Mouse (Mus musculus) stomach, embryonic 15.5 days (tissue): ENCODE measurements at regions not wholly inside any gene's neighbourhood (a gene's known extent, or its start where the extent isn't known, plus 50 kb on each side); places are given as distances from the start of the nearest gene placed in this dataset.
A peak's percentile ranks its signal among the peaks of the same experiment; 100 is the strongest.

ENCODE experiments used
- ATAC-seq: fragments of 200-750 bp; cut with Nextera tagmentation; 2 replicates; pipeline ENCODE4 v1.8.0; 2017; ENCODE audit warnings: low read depth, moderate number of reproducible peaks, moderate TSS enrichment; ENCODE audit not compliant: insufficient read depth, low FRiP score
- H3K27ac ChIP-seq: fragments of 300-500 bp; sonication (generic); 2 replicates; pipeline ENCODE4 v1.5.1; 2015; ENCODE audit warnings: mild to moderate bottlenecking, inconsistent platforms
- H3K27me3 ChIP-seq: fragments of 300-500 bp; sonication (generic); replicated peaks from 2 replicates; pipeline ENCODE4 v1.6.1; 2015; ENCODE audit warnings: inconsistent platforms
- H3K36me3 ChIP-seq: fragments of 300-500 bp; sonication (generic); 2 replicates; pipeline ENCODE4 v1.6.1; 2015; ENCODE audit warnings: inconsistent platforms
- H3K4me1 ChIP-seq: fragments of 300-500 bp; sonication (generic); 2 replicates; pipeline ENCODE4 v1.6.1; 2015; ENCODE audit warnings: inconsistent platforms
- H3K4me2 ChIP-seq: fragments of 300-500 bp; sonication (generic); 2 replicates; pipeline ENCODE4 v1.6.1; 2015; ENCODE audit warnings: mild to moderate bottlenecking, inconsistent platforms
- H3K4me3 ChIP-seq: fragments of 300-500 bp; sonication (generic); replicated peaks from 2 replicates; pipeline ENCODE4 v1.5.1; 2015; ENCODE audit warnings: inconsistent platforms
- H3K9ac ChIP-seq: fragments of 300-500 bp; sonication (generic); 2 replicates; pipeline ENCODE4 v1.6.1; 2015; ENCODE audit warnings: inconsistent platforms
- H3K9me3 ChIP-seq: fragments of 300-500 bp; sonication (generic); 2 replicates; pipeline ENCODE4 v1.6.1; 2016; ENCODE audit warnings: inconsistent platforms
- WGBS: fragments of 180-500 bp; shearing (Covaris S2); methylation state at CpG from one replicate; pipeline ENCODE4 v1.1.7; 2015; 5-methylcytosine and 5-hydroxymethylcytosine counted together

GRCm38 (mm10) chr17:51382552-51382951 is 203.4 kb upstream of the Tbc1d5 start:
- Histone ChIP-seq H3K4me2 (no peak overlapping the region), H3K36me3 (no peaks in the 10 kb centered on the region), H3K9me3 (no peaks in the 10 kb centered on the region), H3K27ac (no peak overlapping the region), H3K4me1 (no peaks in the 10 kb centered on the region), H3K4me3 (no peak overlapping the region), H3K27me3 (no peaks in the 10 kb centered on the region), H3K9ac (no peak overlapping the region)
- ATAC-seq, result no peak
- WGBS, result 69% methylated on average over 6 of the region's 6 CpGs

GRCm38 (mm10) chr17:51371937-51372479 is 192.9 kb upstream of the Tbc1d5 start:
- 68% methylated on average over 7 of the region's 7 CpGs for WGBS
- no peak overlapping the region for H3K9ac ChIP-seq

GRCm38 (mm10) chr17:51370990-51371389 is 191.8 kb upstream of the Tbc1d5 start:
- Histone ChIP-seq H3K4me3 (no peak overlapping the region), H3K4me2 (no peak overlapping the region), H3K27ac (no peak overlapping the region), H3K9me3 (no peaks in the 10 kb centered on the region), H3K27me3 (no peaks in the 10 kb centered on the region), H3K4me1 (no peaks in the 10 kb centered on the region), H3K36me3 (no peaks in the 10 kb centered on the region), H3K9ac (no peak overlapping the region)
- no peak for ATAC-seq
- 80% methylated on average over 7 of the region's 7 CpGs for WGBS

More at GRCm38 (mm10) chr17:51371937-51372479, 192.9 kb upstream of the Tbc1d5 start:
- H3K9me3 ChIP-seq, result no peaks in the 10 kb centered on the region
- ATAC-seq, result no peak
- no peak overlapping the region for H3K27ac ChIP-seq
- no peaks in the 10 kb centered on the region for H3K36me3 ChIP-seq
- no peak overlapping the region for H3K4me2 ChIP-seq
- H3K27me3 ChIP-seq, result no peaks in the 10 kb centered on the region
- H3K4me3 ChIP-seq, result no peak overlapping the region
- H3K4me1 ChIP-seq, result no peaks in the 10 kb centered on the region

- no peak overlapping the region for H3K9ac ChIP-seq
- no peak for ATAC-seq
- H3K36me3 ChIP-seq, result no peaks in the 10 kb centered on the region
- no peaks in the 10 kb centered on the region for H3K27me3 ChIP-seq
- WGBS, result 78% methylated on average over 9 of the region's 9 CpGs
- H3K9me3 ChIP-seq, result no peaks in the 10 kb centered on the region
- H3K4me3 ChIP-seq, result no peak overlapping the region
- H3K4me2 ChIP-seq, result no peak overlapping the region
- no peaks in the 10 kb centered on the region for H3K4me1 ChIP-seq
- H3K27ac ChIP-seq, result no peak overlapping the region
Measured at GRCm38 (mm10) chr17:51370085-51370484, 190.9 kb upstream of the Tbc1d5 start.

GRCm38 (mm10) chr17:51362801-51363200 is 183.6 kb upstream of the Tbc1d5 start:
- H3K27me3 ChIP-seq, result no peaks in the 10 kb centered on the region
- H3K9me3 ChIP-seq, result no peaks in the 10 kb centered on the region
- H3K4me2 ChIP-seq, result no peak overlapping the region
- no peak overlapping the region for H3K4me3 ChIP-seq
- no peak for ATAC-seq
- WGBS, result 86% methylated on average over 7 of the region's 7 CpGs
- H3K27ac ChIP-seq, result no peak overlapping the region
- no peak overlapping the region for H3K9ac ChIP-seq
- no peaks in the 10 kb centered on the region for H3K4me1 ChIP-seq
- H3K36me3 ChIP-seq, result no peaks in the 10 kb centered on the region

GRCm38 (mm10) chr17:51362271-51362670 is 183.1 kb upstream of the Tbc1d5 start:
- WGBS, result 95% methylated on average over 12 of the region's 12 CpGs
- ATAC-seq, result no peak

GRCm38 (mm10) chr17:51358362-51358739 is 179.2 kb upstream of the Tbc1d5 start:
- H3K9me3 ChIP-seq, result no peaks in the 10 kb centered on the region
- no peaks in the 10 kb centered on the region for H3K36me3 ChIP-seq
- no peak overlapping the region for H3K9ac ChIP-seq
- no peaks in the 10 kb centered on the region for H3K4me1 ChIP-seq
- H3K27ac ChIP-seq, result no peak overlapping the region
- no peak overlapping the region for H3K4me3 ChIP-seq
- no peak overlapping the region for H3K4me2 ChIP-seq
- WGBS, result 16% methylated on average over 4 of the region's 4 CpGs
- ATAC-seq, result peak; percentile 70; the same call in 1 of the 2 replicates
- H3K27me3 ChIP-seq, result no peaks in the 10 kb centered on the region

More at GRCm38 (mm10) chr17:51362271-51362670, 183.1 kb upstream of the Tbc1d5 start:
- H3K27me3 ChIP-seq, result no peaks in the 10 kb centered on the region
- no peak overlapping the region for H3K4me3 ChIP-seq
- no peaks in the 10 kb centered on the region for H3K9me3 ChIP-seq
- H3K27ac ChIP-seq, result no peak overlapping the region
- no peak overlapping the region for H3K4me2 ChIP-seq
- H3K9ac ChIP-seq, result no peak overlapping the region
- no peaks in the 10 kb centered on the region for H3K36me3 ChIP-seq
- no peaks in the 10 kb centered on the region for H3K4me1 ChIP-seq

- H3K4me2 ChIP-seq, result no peak overlapping the region
- 49% methylated on average over 5 of the region's 5 CpGs for WGBS
Measured at GRCm38 (mm10) chr17:51357690-51358361, 178.7 kb upstream of the Tbc1d5 start.

GRCm38 (mm10) chr17:51356447-51356846 is 177.3 kb upstream of the Tbc1d5 start:
- H3K36me3 ChIP-seq, result no peaks in the 10 kb centered on the region
- H3K27ac ChIP-seq, result no peak overlapping the region
- H3K9ac ChIP-seq, result no peak overlapping the region
- H3K27me3 ChIP-seq, result no peaks in the 10 kb centered on the region
- 81% methylated on average over 8 of the region's 8 CpGs for WGBS
- no peak overlapping the region for H3K4me3 ChIP-seq
- H3K9me3 ChIP-seq, result no peaks in the 10 kb centered on the region
- no peak for ATAC-seq
- no peak overlapping the region for H3K4me2 ChIP-seq
- no peaks in the 10 kb centered on the region for H3K4me1 ChIP-seq

More at GRCm38 (mm10) chr17:51357690-51358361, 178.7 kb upstream of the Tbc1d5 start:
- H3K4me1 ChIP-seq, result no peaks in the 10 kb centered on the region
- no peaks in the 10 kb centered on the region for H3K36me3 ChIP-seq
- no peak overlapping the region for H3K4me3 ChIP-seq
- no peak overlapping the region for H3K9ac ChIP-seq
- no peaks in the 10 kb centered on the region for H3K9me3 ChIP-seq
- no peak overlapping the region for H3K27ac ChIP-seq
- no peaks in the 10 kb centered on the region for H3K27me3 ChIP-seq
- ATAC-seq, result no peak

GRCm38 (mm10) chr17:51321868-51322267 is 142.7 kb upstream of the Tbc1d5 start:
- ATAC-seq, result no peak
- H3K9me3 ChIP-seq, result no peaks in the 10 kb centered on the region

GRCm38 (mm10) chr17:51321025-51321424 is 141.9 kb upstream of the Tbc1d5 start:
- H3K27me3 ChIP-seq, result no peaks in the 10 kb centered on the region
- no peaks in the 10 kb centered on the region for H3K36me3 ChIP-seq
- no peaks in the 10 kb centered on the region for H3K9me3 ChIP-seq
- no peaks in the 10 kb centered on the region for H3K4me1 ChIP-seq
- no peak for ATAC-seq
- no peak overlapping the region for H3K9ac ChIP-seq
- no peak overlapping the region for H3K4me3 ChIP-seq
- no peak overlapping the region for H3K27ac ChIP-seq
- no peak overlapping the region for H3K4me2 ChIP-seq
- 76% methylated on average over 5 of the region's 5 CpGs for WGBS

More at GRCm38 (mm10) chr17:51321868-51322267, 142.7 kb upstream of the Tbc1d5 start:
- Histone ChIP-seq H3K4me1 (no peaks in the 10 kb centered on the region), H3K27ac (no peak overlapping the region), H3K9ac (no peak overlapping the region), H3K27me3 (no peaks in the 10 kb centered on the region), H3K4me2 (no peak overlapping the region), H3K36me3 (no peaks in the 10 kb centered on the region), H3K4me3 (no peak overlapping the region)
- WGBS, result 76% methylated on average over 7 of the region's 7 CpGs

- 41% methylated on average over 14 of the region's 14 CpGs for WGBS
- H3K9me3 ChIP-seq, result no peaks in the 10 kb centered on the region
- peak overlapping the region; percentile 1; the same call in 1 of the 2 replicates for H3K4me2 ChIP-seq
- H3K4me1 ChIP-seq, result no peaks in the 10 kb centered on the region
- H3K27ac ChIP-seq, result no peak overlapping the region
- no peak overlapping the region for H3K4me3 ChIP-seq
- no peak overlapping the region for H3K9ac ChIP-seq
- H3K27me3 ChIP-seq, result no peaks in the 10 kb centered on the region
- H3K36me3 ChIP-seq, result no peaks in the 10 kb centered on the region
- ATAC-seq, result peak; percentile 60; the same call in 1 of the 2 replicates
Measured at GRCm38 (mm10) chr17:51304964-51305363, 125.8 kb upstream of the Tbc1d5 start.
